Mouse (Mus musculus) Patski (cell line): ENCODE results near the gene Mydgf. TPM values are rescaled to one million over a fixed set of nuclear protein-coding genes. Genes with fewer than 3 reads are reported as not detected.

Source experiments
- ATAC-seq: fragments of 100-300 bp; one replicate; pipeline ENCODE4 v1.8.0; 2021
- CTCF ChIA-PET: fragments of 350-600 bp; sonication (Branson Sonifier 250); formaldehyde crosslinking; loops from one replicate; lab custom pipeline; 2022; ENCODE audit warnings: inconsistent platforms; lab: Charles Lee
- POLR2A ChIA-PET: fragments of 350-600 bp; sonication (Branson Sonifier 250); formaldehyde crosslinking; loops from one replicate; lab custom pipeline; 2022; ENCODE audit warnings: antibody characterized with exemption, inconsistent platforms; lab: Charles Lee
- DNase-seq: peaks from one replicate; pipeline ENCODE4 v3.0.0-alpha.2; 2011; ENCODE audit warnings: low read depth, low spot score
- H3K27me3 ChIP-seq: fragments of 371-371 bp; one replicate; pipeline ENCODE4 v1.5.1; 2021
- CTCF ChIP-seq: fragments of 100-300 bp; IDR thresholded peaks from one replicate; pipeline ENCODE4 v1.5.1; 2021
- in situ Hi-C: fragments of 300-500 bp; cut with MboI; formaldehyde crosslinking; loops from 3 replicates; pipeline ENCODE4 v1.11.1; 2018; ENCODE audit warnings: low pct_unique_long_range_greater_than_20kb, mixed read lengths
- polyA plus RNA-seq: library from polyadenylated mRNA; unstranded; gene quantifications from one replicate; pipeline ENCODE4 v1.2.3, GENCODE M21; 2021

Gene Mydgf
- polyA plus RNA-seq, 1 experiment from 2014 or later: 96.5 TPM

- in situ Hi-C loops: no loop called here
- ATAC-seq: no peak
- ChIA-PET POLR2A (no interaction called here), CTCF (interaction anchor here (1.4 kb wide), 3 partner anchors 11 to 18 kb away, joined by 3 to 5 read pairs (median 4); no protein-coding TSS in a partner anchor)
- DNase-seq: no peak
- H3K27me3 ChIP-seq: peaks cover 75% of the 10 kb centered on the region
- TF ChIP-seq CTCF: no peak
These were observed 34.7 kb downstream of the Mydgf start for GRCm38 (mm10) chr17:56148790-56149618.

GRCm38 (mm10) chr17:56148280-56148679 lies 35.4 kb downstream of the Mydgf start:
- DNase-seq (no peak), ATAC-seq (no peak)
- no peak for TF ChIP-seq CTCF
- H3K27me3 ChIP-seq: peaks cover 82% of the 10 kb centered on the region
- CTCF ChIA-PET: no interaction called here
- in situ Hi-C loops: no loop called here
- POLR2A ChIA-PET: no interaction called here

GRCm38 (mm10) chr17:56147420-56147819 lies 36.3 kb downstream of the Mydgf start:
- no peak for TF ChIP-seq CTCF
- ChIA-PET POLR2A (no interaction called here), CTCF (interaction anchor here (0.9 to 1.0 kb wide), 3 partner anchors 13 to 28 kb away, joined by 3 to 4 read pairs (median 3); no protein-coding TSS in a partner anchor)
- DNase-seq: no peak
- in situ Hi-C loops: no loop called here
- no peak for ATAC-seq
- H3K27me3 ChIP-seq: peaks cover 78% of the 10 kb centered on the region

GRCm38 (mm10) chr17:56146131-56146530 lies 37.6 kb downstream of the Mydgf start:
- POLR2A ChIA-PET: no interaction called here
- CTCF ChIA-PET: no interaction called here
- DNase-seq: no peak
- no peak for TF ChIP-seq CTCF
- ATAC-seq: no peak
- H3K27me3 ChIP-seq: peaks cover 79% of the 10 kb centered on the region
- in situ Hi-C loops: no loop called here

GRCm38 (mm10) chr17:56144546-56144945 lies 39.2 kb downstream of the Mydgf start:
- POLR2A ChIA-PET: no interaction called here
- no peak for ATAC-seq
- peaks cover 71% of the 10 kb centered on the region for H3K27me3 ChIP-seq
- no peak for TF ChIP-seq CTCF
- in situ Hi-C loops: no loop called here
- CTCF ChIA-PET: no interaction called here
- no peak for DNase-seq

GRCm38 (mm10) chr17:56141702-56142605 lies 41.8 kb downstream of the Mydgf start:
- DNase-seq: no peak
- peak; percentile 18 for ATAC-seq
- POLR2A ChIA-PET: no interaction called here
- TF ChIP-seq CTCF: no peak
- CTCF ChIA-PET: no interaction called here
- in situ Hi-C loops: no loop called here
- peaks cover 57% of the 10 kb centered on the region for H3K27me3 ChIP-seq

- H3K27me3 ChIP-seq: peaks cover 40% of the 10 kb centered on the region
- TF ChIP-seq CTCF: no peak
These were observed 43.7 kb downstream of the Mydgf start, which contains the start of gene Sema6b for GRCm38 (mm10) chr17:56139858-56140595. Gene Sema6b (minus strand): TSS chr17:56140343.

GRCm38 (mm10) chr17:56139355-56139754 lies 44.4 kb downstream of the Mydgf start:
- no peak for TF ChIP-seq CTCF
- ChIA-PET CTCF (interaction anchor here (0.8 kb wide), 1 partner anchor 116 kb away, joined by 3 read pairs; no protein-coding TSS in a partner anchor), POLR2A (no interaction called here)
- peaks cover 34% of the 10 kb centered on the region for H3K27me3 ChIP-seq
- ATAC-seq (no peak), DNase-seq (no peak)
- in situ Hi-C loops: no loop called here

More at GRCm38 (mm10) chr17:56139858-56140595, 43.7 kb downstream of the Mydgf start, which contains the start of gene Sema6b:
- DNase-seq (no peak), ATAC-seq (no peak)
- POLR2A ChIA-PET: no interaction called here
- in situ Hi-C loops: no loop called here
- CTCF ChIA-PET: interaction anchor here (0.8 kb wide), 1 partner anchor 116 kb away, joined by 3 read pairs; no protein-coding TSS in a partner anchor

- no peak for ATAC-seq
- peaks cover 21% of the 10 kb centered on the region for H3K27me3 ChIP-seq
- CTCF ChIA-PET: no interaction called here
- no peak for DNase-seq
- no peak for TF ChIP-seq CTCF
- POLR2A ChIA-PET: no interaction called here
- in situ Hi-C loops: no loop called here
These were observed 45.7 kb downstream of the Mydgf start for GRCm38 (mm10) chr17:56137839-56138613.
